Mouse (Mus musculus): ENCODE measurements around the gene Fam102a.

The Fam102a gene

GRCm38 (mm10) chr2:32576532-32576931 is 41.4 kb downstream of the Fam102a start:
- in situ Hi-C loops (cut with MboI; ENCODE audit: low sequenced_read_pairs): no loop called here

DNA sequence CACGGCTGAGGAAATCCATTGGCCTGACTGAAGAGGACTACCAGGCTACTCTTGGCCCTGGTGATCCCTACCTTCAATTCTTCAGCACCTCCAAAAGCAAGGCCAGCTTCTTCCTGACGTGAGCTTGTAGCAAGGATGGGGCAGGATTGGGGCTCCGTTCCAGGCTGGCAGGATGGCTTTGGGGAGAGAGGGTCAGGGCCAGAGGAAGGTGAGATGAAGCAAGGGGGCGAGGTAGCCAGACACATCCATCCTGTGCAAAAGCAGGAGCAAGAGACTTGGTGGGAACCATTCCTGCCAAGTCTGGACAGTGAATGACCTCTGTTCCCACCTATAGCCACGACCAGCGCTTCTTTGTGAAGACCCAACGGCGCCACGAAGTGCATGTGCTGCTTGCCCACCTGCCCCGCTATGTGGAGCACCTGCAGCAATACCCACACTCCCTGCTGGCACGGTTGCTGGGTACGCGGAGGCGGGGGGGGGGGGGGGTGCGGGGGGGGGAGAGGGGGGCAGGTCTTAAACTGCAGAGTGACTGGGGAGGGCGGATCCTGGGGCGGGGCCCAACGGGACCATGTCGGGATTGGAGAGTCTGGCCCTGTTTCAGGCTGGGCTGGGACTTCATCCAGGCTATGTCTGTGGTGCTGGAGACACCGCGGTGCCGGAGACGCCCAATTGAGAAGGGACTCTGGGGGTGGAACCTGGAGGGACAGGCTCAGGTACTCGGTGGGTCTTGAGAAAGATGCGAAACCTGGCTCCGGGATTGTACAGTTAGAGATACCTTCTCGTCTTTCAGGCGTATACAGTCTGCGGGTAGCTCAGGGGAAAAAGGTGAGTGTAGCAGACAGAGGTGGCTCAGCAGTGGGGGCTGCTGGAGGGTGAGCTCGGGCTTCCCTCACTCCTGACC is 43.3 kb downstream of the Fam102a start:
- in situ Hi-C loops (cut with MboI; ENCODE audit: low sequenced_read_pairs): no loop called here

- in situ Hi-C loops (cut with MboI; ENCODE audit: low sequenced_read_pairs): no loop called here
These were observed 46.4 kb downstream of the Fam102a start for GRCm38 (mm10) chr2:32581450-32582095.

DNA sequence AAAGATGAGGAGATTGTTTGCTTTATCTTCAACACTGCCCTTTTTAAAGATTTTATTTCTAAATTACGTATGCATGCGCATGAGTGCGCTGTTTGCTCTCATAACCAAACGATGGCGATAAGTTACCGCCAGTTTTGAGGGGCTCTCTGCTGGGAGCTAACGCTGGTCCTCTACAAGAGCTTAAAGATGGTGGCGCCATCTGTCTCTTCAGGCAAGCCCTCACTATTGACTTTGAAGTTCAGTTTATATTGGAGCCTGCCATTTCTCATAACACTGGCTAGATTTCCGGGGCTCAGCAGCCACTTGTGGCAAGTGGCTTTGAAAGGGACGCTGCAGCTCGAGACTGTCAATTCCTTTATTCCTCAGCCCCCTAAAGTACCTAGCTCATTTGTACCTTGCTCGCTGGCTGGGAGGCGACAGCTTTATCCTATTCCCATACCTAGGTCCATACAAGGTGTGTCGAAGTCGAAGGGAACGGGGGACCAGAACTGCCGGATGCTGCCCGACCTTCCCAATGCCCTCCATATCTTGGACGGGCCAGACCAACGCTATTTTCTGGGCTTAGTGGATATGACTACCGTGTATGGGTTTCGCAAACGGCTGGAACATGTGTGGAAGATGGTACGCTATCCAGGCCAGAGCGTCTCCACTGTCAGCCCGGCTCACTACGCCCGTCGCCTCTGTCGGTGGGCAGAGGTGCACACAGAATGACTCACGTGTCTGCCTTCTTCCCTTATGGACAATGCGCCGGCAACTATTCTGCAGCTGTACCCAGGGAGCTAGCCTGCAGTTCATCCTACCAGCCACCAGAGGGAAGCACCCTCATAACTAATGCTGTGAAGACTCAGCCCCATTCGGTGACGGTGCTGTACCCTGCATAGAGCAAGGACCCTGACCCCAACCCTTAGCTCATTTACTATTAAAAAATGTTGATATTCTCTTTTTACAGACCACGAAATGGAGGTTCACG is 48.0 kb downstream of the Fam102a start:
- in situ Hi-C loops (cut with MboI; ENCODE audit: low sequenced_read_pairs): no loop called here

GRCm38 (mm10) chr2:32585149-32585714 is 50.1 kb downstream of the Fam102a start:
- in situ Hi-C loops (cut with MboI; ENCODE audit: low sequenced_read_pairs): no loop called here

DNA sequence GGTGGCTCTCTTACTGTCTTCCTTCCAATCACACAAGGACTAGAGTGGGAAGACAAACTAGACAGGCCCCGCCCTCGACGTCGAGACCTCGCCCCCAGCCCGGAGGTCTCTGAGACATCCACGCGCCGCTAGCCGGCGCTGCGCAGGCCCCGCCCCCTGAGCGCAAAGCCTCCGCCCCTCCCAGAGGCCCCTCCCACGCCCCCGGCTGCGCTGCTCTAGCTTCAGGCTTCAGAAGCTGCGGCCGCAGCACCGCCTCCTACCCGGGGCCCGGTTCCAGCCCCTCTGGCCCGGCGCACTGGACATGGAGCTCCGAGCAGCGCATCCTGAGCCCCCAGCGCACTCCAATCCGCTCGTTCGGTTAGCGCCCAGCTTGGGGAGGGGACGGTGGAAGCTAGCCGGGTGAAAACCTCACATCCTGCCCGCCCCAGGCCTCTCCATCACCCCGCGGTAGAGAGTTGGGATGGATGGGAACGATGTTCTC is 51.8 kb downstream of the Fam102a start, which contains the start of gene St6galnac4:
Gene St6galnac4 (plus strand): TSS at position 225 of the 481 bp plus-strand sequence.
- in situ Hi-C loops (cut with MboI; ENCODE audit: low sequenced_read_pairs): no loop called here

DNA sequence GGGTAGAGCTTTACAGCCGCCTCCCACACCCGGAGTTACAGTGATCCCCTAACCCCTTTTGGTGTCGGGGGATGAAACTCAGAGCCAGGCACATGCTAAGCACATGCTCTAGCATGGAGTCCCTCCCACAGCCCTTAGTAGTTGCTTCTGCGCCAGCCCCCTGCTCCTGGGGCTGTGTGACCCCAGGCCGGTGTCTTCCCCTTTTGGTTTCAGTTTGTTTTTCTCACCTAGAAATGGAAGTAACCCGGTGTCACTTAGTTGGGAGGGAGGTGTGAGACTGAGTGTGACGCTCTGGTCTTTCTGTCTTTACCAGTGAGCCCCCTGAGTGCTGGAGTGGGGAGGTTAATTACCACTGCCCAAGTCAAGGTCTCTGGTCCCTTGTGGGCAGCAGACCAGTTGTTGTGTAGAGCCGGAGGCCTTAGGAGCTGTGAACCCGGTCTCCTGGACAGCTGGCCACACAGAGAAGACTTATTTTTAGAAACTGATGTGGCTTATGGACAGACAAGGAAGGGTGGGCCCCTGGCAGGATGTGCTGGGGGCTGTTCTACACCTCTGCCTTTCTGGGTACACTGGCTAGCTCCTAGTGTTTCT is 52.7 kb downstream of the Fam102a start:
- in situ Hi-C loops (cut with MboI; ENCODE audit: low sequenced_read_pairs): no loop called here

GRCm38 (mm10) chr2:32589213-32589795 is 54.2 kb downstream of the Fam102a start:
- in situ Hi-C loops (cut with MboI; ENCODE audit: low sequenced_read_pairs): no loop called here

- in situ Hi-C loops (cut with MboI; ENCODE audit: low sequenced_read_pairs): no loop called here
These were observed 55.1 kb downstream of the Fam102a start for GRCm38 (mm10) chr2:32590224-32590623.

DNA sequence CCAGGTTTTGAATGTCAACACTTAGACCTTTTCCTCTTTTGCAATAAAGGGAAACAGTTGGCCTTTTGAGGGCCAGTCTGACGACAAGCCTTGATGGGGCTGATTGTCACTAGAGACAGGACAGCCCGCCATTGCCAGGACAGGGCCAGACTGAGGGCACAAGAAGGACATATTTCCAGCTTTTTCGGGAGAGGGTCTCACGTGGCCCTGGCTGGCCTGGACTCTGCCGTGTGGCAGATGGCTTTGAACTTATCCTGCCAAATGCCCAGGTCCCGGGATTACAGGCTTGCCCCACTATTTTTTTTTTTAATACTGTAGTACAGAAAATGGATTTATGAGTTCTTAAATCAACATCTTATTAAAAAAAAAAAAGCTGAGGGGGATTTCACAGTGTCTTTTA is 56.1 kb downstream of the Fam102a start:
- in situ Hi-C loops (cut with MboI; ENCODE audit: low sequenced_read_pairs): no loop called here

DNA sequence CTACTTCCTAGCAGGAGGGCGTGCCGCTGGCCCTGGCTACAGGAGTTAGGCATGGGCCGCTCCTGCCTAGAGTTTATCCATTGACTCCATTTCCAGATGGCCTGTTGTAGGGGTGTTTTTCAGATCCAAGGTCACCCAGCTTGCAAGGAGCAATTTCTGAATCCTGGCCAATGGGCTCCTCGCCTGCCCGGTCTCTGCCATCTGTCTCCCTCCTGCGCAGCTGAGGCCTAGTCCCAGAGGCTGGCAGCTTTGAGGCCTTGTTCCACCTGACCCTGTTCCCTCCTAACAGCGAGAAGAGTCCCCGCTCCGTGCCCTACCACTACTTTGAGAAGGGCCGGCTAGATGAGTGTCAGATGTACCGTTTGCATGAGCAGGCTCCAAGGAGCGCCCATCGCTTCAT is 61.6 kb downstream of the Fam102a start:
- in situ Hi-C loops (cut with MboI; ENCODE audit: low sequenced_read_pairs): no loop called here

DNA sequence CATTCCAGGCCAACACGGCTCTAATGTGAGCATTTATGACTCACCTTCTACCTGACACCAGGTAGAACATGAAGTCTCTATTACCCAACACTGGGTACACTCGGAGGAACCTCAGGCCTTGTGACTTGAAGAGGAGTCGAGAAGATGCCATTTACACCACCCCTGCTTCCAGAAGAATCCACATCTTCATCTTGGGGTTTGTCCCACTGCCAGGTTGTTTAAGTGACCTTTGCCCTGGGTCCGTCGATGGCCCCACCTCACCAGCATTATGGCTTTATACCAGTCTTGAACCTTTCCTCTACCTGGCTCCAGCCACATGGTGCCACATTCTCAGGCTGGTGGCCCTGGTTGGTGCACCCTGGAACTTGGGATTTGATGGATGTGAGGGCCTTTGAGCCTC is 62.1 kb downstream of the Fam102a start:
- in situ Hi-C loops (cut with MboI; ENCODE audit: low sequenced_read_pairs): no loop called here

DNA sequence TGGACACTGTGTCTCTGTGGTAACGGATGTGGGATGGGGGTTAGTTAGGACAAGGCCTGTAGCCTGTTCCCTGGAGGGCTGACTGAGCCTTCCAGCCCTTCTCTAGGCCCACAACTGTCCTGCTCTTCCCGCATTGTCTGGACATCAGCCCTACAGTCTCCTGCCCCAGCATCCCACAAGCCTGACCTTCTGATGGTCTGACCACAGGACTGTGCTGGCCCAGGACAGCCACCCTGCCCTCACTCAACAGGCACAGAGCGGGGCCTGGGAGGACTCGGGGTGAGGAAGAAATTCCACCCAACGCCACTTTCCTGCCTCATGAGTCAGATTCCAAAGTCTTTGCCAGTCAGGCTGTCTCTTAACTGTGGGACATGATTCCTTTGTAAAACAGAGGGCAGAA is 62.6 kb downstream of the Fam102a start:
- in situ Hi-C loops (cut with MboI; ENCODE audit: low sequenced_read_pairs): no loop called here

- in situ Hi-C loops (cut with MboI; ENCODE audit: low sequenced_read_pairs): no loop called here
These were observed 63.4 kb downstream of the Fam102a start for GRCm38 (mm10) chr2:32598506-32598905.

DNA sequence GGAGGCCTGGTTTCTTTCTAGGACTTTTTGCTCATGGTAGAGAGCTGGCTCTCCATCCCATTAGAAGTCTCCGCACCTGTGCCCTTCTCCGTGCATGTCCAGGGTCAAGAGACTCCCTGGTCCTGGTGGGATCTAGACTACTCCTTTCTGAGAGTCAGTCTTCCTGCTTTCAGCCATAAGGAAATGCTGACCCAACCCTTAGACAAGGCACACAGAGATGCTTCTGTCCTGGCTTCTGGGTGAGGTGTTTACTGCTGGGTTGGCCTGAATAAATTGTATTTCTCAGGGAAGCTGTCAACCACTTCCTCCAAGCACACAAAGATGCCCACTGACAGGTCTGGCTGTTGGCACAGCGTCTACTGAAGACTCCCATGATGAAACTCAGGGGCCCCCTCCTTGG is 64.3 kb downstream of the Fam102a start, which contains the start of gene St6galnac6:
Gene St6galnac6 (plus strand): TSS at position 301 of the 400 bp plus-strand sequence.
- in situ Hi-C loops (cut with MboI; ENCODE audit: low sequenced_read_pairs): no loop called here

- in situ Hi-C loops (cut with MboI; ENCODE audit: low sequenced_read_pairs): no loop called here
These were observed 66.4 kb downstream of the Fam102a start for GRCm38 (mm10) chr2:32601417-32602065.

GRCm38 (mm10) chr2:32602600-32603054 is 67.5 kb downstream of the Fam102a start:
- in situ Hi-C loops (cut with MboI; ENCODE audit: low sequenced_read_pairs): no loop called here

DNA sequence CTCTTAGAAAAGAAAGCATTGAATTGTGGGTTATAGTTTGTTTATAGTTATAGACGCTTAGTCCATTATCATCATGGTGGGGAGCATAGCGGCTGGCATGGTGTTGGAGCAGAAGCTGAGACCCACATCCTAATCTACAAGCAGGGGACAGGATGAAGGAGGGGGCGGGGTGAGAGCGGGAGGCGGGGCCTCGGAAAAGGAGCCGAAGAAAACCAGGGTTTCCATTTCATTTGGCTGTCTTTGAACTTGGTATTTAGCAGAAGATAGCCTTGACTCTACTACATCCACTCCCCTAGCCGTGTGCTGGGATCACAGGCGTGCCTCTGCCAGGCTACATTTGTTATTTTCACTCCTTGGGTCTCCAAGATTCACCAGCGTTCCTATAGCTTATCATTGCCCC is 69.5 kb downstream of the Fam102a start:
- in situ Hi-C loops (cut with MboI; ENCODE audit: low sequenced_read_pairs): no loop called here

All from CH12F3 (cell line).